Mouse (Mus musculus) limb, embryonic 11.5 days (tissue): ENCODE data around the gene Rab7b. TPM values are rescaled to one million over a fixed set of nuclear protein-coding genes. Genes with fewer than 3 reads are reported as not detected.

Experiments used
- ATAC-seq: fragments of 200-750 bp; cut with Nextera tagmentation; 2 replicates; pipeline ENCODE4 v1.8.0; 2017; ENCODE audit warnings: low read depth; ENCODE audit not compliant: insufficient number of reproducible peaks, low FRiP score, low TSS enrichment
- DNase-seq: peaks from one replicate; pipeline ENCODE4 v3.0.0-alpha.2; 2015; ENCODE audit warnings: low spot score
- H3K27ac ChIP-seq: fragments of 300-500 bp; sonication (generic); replicated peaks from 2 replicates; pipeline ENCODE4 v1.5.1; 2014; ENCODE audit warnings: low read depth, mild to moderate bottlenecking, low read length
- H3K27me3 ChIP-seq: fragments of 300-500 bp; sonication (generic); 2 replicates; pipeline ENCODE4 v1.6.1; 2014; ENCODE audit warnings: mild to moderate bottlenecking, low read length, mixed read lengths; ENCODE audit not compliant: control insufficient read depth, insufficient read depth
- H3K36me3 ChIP-seq: fragments of 300-500 bp; sonication (generic); 2 replicates; pipeline ENCODE4 v1.6.1; 2014; ENCODE audit warnings: mild to moderate bottlenecking, low read length, moderate library complexity, mixed read lengths; ENCODE audit not compliant: control insufficient read depth, insufficient read depth
- H3K4me1 ChIP-seq: fragments of 300-500 bp; sonication (generic); 2 replicates; pipeline ENCODE4 v1.6.1; 2014; ENCODE audit warnings: low read length, mixed read lengths; ENCODE audit not compliant: control insufficient read depth, insufficient read depth
- H3K4me2 ChIP-seq: fragments of 300-500 bp; sonication (generic); 2 replicates; pipeline ENCODE4 v1.6.1; 2014; ENCODE audit warnings: low read depth, mild to moderate bottlenecking, moderate library complexity; ENCODE audit not compliant: severe bottlenecking
- H3K4me3 ChIP-seq: fragments of 300-500 bp; sonication (generic); 2 replicates; pipeline ENCODE4 v1.5.1; 2014; ENCODE audit warnings: low read depth, low read length
- H3K9ac ChIP-seq: fragments of 300-500 bp; sonication (generic); 2 replicates; pipeline ENCODE4 v1.6.1; 2014; ENCODE audit warnings: mild to moderate bottlenecking, low read length
- H3K9me3 ChIP-seq: fragments of 300-500 bp; sonication (generic); 2 replicates; pipeline ENCODE4 v1.6.1; 2016; ENCODE audit warnings: low read length; ENCODE audit not compliant: control insufficient read depth
- WGBS: fragments of 180-500 bp; shearing (Covaris S2); extraction: QIAGEN DNeasy Blood & Tissue Kit; methylation state at CpG from one replicate; pipeline ENCODE4 v1.1.7; 2014; 5-methylcytosine and 5-hydroxymethylcytosine counted together
- polyA plus RNA-seq: library from polyadenylated mRNA; unstranded; fragments of >200 nt; fragmentation: Nextera tagmentation; extraction: Ambion mirVana; gene quantifications from 2 replicates; pipeline ENCODE4 v1.2.1, GENCODE M21; 2014

Rab7b gene
- polyA plus RNA-seq, 1 experiment from 2014 or later: 0.33 TPM

DNA sequence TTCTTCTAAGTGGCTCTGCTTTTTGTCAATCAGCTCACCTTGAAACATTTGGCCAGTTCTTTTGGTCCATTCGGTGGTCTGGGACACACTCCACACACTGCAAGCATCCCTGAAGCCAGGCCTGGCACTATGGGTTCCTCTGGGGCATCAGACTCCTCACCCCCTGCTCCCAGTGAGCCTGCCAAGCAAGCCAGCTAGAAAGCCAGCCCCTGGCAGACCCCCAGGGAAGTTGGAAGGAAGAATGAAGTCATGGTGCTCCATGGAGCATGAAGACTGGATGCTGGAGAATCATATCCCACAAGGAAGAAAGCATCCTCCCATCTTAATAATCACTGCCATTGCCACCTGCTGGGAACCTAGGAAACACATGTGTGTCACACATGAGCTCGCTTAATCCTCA, 60.1 kb downstream of the Rab7b start:
- 68% methylated on average over 2 of the region's 2 CpGs for WGBS
- no peaks in the 10 kb centered on the region for H3K9me3 ChIP-seq
- H3K4me2 ChIP-seq: no peak overlapping the region
- no peak overlapping the region for H3K4me3 ChIP-seq
- no peaks in the 10 kb centered on the region for H3K36me3 ChIP-seq
- H3K27ac ChIP-seq: no peak overlapping the region
- H3K27me3 ChIP-seq: no peaks in the 10 kb centered on the region
- ATAC-seq (no peak), DNase-seq (no peak)
- H3K9ac ChIP-seq: no peak overlapping the region
- no peaks in the 10 kb centered on the region for H3K4me1 ChIP-seq

DNA sequence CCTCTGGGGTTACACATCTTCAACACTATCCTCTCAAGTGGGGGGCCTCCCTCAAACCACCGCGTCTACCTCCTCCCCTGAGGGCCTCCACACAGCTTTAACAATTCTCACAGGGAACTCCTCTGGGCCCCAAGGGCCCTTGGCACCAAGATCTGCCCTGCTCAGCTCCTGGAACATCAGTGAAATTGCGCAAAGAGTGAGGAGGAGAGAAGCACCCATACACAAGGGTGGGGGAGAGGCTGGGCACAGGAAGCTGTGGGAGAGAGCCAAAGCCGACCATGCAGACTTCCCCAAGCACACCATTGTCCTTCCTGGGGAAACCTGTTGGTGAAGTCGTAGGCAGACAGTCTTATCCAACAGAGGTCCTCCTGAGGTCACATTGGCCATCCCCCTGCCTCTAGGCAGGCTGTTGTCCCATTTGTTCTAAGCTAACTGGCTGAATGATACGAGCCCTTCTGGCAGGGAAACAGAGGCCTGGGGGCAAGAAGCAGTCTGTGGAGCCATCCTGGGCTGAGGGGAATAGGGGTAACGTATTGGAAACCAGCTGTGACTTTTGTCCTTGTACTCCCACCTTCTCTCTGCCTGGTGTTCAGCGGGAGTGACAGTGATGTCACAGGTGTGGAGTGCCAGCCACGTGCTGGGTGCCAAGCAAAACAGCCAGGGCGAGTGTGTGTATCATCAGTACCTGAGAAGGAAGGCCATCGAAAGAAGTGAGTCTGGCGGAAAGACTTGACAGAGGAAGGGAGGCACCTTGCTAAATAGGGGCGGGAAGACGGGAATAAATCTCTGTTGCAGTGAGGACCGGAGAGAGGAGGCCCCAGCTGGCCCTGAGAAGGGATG, 61.4 kb downstream of the Rab7b start:
- no peaks in the 10 kb centered on the region for H3K27me3 ChIP-seq

DNA sequence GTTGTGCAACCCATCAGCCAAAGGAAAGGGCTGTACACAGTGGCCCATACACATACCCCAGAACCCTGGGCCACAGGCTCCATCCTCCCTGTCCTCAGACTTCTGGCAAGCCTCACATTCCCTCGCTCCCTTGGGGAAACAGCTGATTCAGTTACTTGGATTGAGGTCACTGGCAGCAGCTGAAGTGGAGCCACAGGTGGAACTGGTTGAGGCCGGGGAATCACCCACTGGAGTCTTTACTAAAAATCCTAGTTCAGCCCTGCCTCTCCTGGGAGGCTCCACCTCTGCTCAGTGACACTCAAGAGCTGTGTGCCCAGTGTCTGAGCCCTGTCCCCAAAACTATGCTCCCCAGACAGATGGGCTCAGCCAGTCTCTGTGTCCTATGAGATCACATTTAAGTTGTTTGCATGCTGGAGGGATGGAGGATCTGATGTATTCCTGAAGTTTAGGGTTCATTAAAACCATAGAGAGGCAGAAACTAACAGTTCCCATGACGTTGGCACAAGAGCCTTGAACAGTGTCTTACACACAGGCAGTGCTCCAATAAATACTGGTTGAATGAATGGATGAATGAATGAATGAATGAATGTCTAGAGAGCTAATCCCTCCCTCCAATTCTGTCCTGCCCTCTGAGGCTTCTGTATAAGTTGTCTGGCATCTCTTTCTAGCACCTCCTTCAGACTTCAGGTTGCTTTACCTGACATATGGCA, 62.8 kb downstream of the Rab7b start:
- Histone ChIP-seq H3K4me2 (no peak overlapping the region), H3K4me1 (no peaks in the 10 kb centered on the region), H3K27me3 (no peaks in the 10 kb centered on the region), H3K27ac (no peak overlapping the region), H3K9ac (no peak overlapping the region), H3K4me3 (no peak overlapping the region), H3K9me3 (no peaks in the 10 kb centered on the region), H3K36me3 (no peaks in the 10 kb centered on the region)
- ATAC-seq (no peak), DNase-seq (no peak)
- WGBS: 71% methylated on average over 3 of the region's 3 CpGs

More for the DNA sequence above, 61.4 kb downstream of the Rab7b start:
- 78% methylated on average over 15 of the region's 15 CpGs for WGBS
- Histone ChIP-seq H3K27ac (no peak overlapping the region), H3K4me2 (no peak overlapping the region), H3K36me3 (no peaks in the 10 kb centered on the region), H3K4me3 (no peak overlapping the region), H3K9me3 (no peaks in the 10 kb centered on the region), H3K9ac (no peak overlapping the region), H3K4me1 (no peaks in the 10 kb centered on the region)
- no peak for DNase-seq
- no peak for ATAC-seq

DNA sequence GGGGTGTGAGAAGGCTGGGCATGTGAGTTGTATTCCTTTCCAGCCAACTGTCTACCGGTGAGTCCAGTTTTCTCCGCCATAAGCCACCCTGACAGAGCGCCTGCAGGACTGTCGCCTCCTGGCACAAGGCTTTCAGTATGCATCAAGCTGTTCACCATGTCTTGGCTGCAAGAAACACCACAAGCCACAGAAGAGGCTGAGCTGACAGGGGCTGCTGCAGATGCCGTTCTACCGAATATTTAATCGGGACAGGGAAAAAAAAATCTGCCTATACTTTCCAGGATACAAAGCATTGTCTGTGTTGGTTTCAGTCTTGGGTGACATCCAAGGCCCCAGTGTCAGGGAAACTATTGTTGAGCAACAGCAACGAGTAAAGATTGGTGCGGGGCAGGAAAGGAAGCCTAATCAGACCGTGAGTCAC, 63.4 kb downstream of the Rab7b start:
- H3K9ac ChIP-seq: no peak overlapping the region
- H3K9me3 ChIP-seq: no peaks in the 10 kb centered on the region
- H3K36me3 ChIP-seq: no peaks in the 10 kb centered on the region
- H3K27me3 ChIP-seq: no peaks in the 10 kb centered on the region
- H3K4me3 ChIP-seq: no peak overlapping the region
- H3K27ac ChIP-seq: no peak overlapping the region
- no peak for ATAC-seq
- 87% methylated on average over 10 of the region's 10 CpGs for WGBS
- H3K4me1 ChIP-seq: no peaks in the 10 kb centered on the region
- no peak overlapping the region for H3K4me2 ChIP-seq
- DNase-seq: no peak

DNA sequence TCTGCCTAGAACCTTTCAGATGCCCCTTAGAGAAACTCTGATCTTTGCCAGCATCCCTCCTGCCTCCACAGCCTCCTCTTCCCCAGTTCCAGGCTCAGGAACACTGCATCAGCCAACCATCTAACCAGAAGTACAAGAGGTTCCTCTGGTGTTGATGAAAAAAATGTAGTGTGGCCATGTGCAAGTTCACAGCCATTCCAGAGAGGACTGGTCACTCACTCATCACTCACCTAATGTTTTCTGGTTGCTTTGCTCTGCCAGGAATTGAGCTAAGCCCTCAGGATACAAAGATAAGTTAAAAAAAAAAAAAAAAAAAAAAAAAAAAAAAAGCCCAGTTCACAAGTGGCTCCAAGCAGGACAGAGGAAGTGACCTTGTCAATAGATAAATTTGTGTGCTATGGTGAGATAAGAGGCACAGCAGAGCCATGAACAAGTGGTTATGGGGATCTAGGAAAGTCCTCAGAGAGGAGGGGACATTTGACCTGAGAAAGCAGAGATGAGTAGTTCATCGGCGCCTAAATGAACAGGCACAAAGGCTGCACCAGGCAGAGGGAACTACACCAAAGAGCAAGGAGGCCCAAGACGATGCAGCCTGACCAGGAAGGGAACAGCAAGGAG, 65.8 kb downstream of the Rab7b start:
- ATAC-seq (no peak), DNase-seq (no peak)
- WGBS: 82% methylated on average over 3 of the region's 3 CpGs
- no peaks in the 10 kb centered on the region for H3K27me3 ChIP-seq
- no peaks in the 10 kb centered on the region for H3K4me1 ChIP-seq
- H3K9ac ChIP-seq: no peak overlapping the region
- no peak overlapping the region for H3K4me2 ChIP-seq
- no peaks in the 10 kb centered on the region for H3K36me3 ChIP-seq
- H3K9me3 ChIP-seq: no peaks in the 10 kb centered on the region
- H3K27ac ChIP-seq: no peak overlapping the region
- H3K4me3 ChIP-seq: no peak overlapping the region

DNA sequence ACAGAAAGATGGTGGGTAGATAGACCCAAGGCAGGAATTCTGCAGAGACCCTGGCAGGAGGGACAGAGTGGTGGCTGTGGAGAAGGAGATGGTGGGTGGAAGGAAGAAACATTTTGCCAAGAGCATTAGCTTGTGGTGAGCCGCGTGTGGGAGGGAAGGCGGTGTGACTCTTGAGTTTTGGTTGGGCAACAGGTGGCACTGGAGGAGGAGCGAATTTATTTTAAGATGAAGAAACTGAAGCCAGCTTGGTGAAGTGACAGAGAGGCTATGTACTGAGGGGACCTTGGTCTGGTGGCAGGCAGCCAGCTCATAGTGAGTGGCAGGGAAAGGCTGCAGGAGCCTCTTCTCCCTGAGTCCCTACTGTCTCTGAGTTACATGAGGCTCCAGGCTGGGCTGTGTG, 66.4 kb downstream of the Rab7b start:
- no peak for DNase-seq
- ATAC-seq: no peak
- no peak overlapping the region for H3K4me3 ChIP-seq
- H3K4me1 ChIP-seq: no peaks in the 10 kb centered on the region
- H3K36me3 ChIP-seq: no peaks in the 10 kb centered on the region
- no peaks in the 10 kb centered on the region for H3K9me3 ChIP-seq
- H3K4me2 ChIP-seq: no peak overlapping the region
- no peak overlapping the region for H3K9ac ChIP-seq
- no peaks in the 10 kb centered on the region for H3K27me3 ChIP-seq
- 94% methylated on average over 4 of the region's 4 CpGs for WGBS
- H3K27ac ChIP-seq: no peak overlapping the region

- no peaks in the 10 kb centered on the region for H3K36me3 ChIP-seq
- H3K4me2 ChIP-seq: no peak overlapping the region
- DNase-seq (no peak), ATAC-seq (no peak)
- WGBS: 88% methylated on average over 6 of the region's 6 CpGs
- no peak overlapping the region for H3K27ac ChIP-seq
- no peak overlapping the region for H3K4me3 ChIP-seq
- no peaks in the 10 kb centered on the region for H3K4me1 ChIP-seq
- no peaks in the 10 kb centered on the region for H3K9me3 ChIP-seq
- no peaks in the 10 kb centered on the region for H3K27me3 ChIP-seq
- H3K9ac ChIP-seq: no peak overlapping the region
Measured at GRCm38 (mm10) chr1:131757211-131757610, 68.7 kb downstream of the Rab7b start.

- Histone ChIP-seq H3K27ac (no peak overlapping the region), H3K36me3 (no peaks in the 10 kb centered on the region), H3K4me1 (no peaks in the 10 kb centered on the region), H3K4me2 (no peak overlapping the region), H3K9ac (no peak overlapping the region), H3K9me3 (no peaks in the 10 kb centered on the region), H3K27me3 (no peaks in the 10 kb centered on the region), H3K4me3 (no peak overlapping the region)
- DNase-seq: no peak
- no peak for ATAC-seq
- 82% methylated on average over 7 of the region's 7 CpGs for WGBS
Measured at GRCm38 (mm10) chr1:131758796-131759195, 70.3 kb downstream of the Rab7b start.
